ENCODE assay signal across 8 mouse cellular contexts in the genomic region with DNA sequence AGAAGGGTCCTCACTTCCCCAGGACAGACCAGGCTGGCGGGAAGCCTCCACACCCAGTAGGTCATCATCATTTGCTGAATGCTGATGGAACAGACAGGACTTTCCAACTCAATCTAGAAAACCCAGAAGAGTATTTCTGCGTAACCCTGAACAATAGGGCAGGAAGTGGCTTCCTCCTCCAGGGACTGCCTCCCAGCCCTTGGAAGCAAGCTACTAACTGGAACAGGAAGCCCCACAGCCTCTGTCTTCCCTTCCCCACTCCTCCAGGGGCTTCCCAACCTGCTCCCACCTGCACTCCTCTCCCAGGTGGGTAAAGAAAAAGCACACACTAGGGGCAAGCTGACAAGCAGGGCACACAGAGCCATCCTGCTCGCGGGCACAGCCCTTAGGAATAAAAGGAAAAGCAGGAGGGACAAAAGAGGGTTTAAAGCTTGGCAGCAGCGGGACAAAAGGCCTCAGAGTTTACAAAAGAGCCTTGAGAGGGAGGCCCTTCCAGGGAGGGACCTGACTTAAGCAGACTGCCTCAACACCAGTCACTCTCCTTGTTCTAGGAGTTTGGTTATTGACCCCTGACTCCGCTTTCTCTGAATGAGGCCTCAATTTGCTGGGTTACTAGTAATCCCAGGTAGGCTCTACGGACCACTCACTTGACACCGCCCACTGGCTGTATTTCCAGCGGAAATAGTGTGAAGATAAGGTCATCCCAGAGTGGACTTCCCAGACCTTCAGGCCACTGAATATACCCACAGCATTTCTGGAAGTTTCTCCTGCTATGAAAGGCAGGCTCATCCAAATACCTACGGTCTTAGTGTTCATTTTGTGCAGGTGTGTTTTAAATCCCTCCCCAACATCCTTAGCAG. TPM values are rescaled to one million over a fixed set of nuclear protein-coding genes. Genes with fewer than 3 reads are reported as not detected.
DNase-seq lines count a peak whose midpoint lies in the region; ATAC-seq and TF ChIP-seq lines count a peak whose summit lies in the region.

No protein-coding gene starts in this region.

- WGBS in spleen, adult 2 months: 77% methylated on average over 10 of the region's 10 CpGs
- 47% methylated on average over 10 of the region's 10 CpGs for WGBS in liver, embryonic 16.5 days (ENCODE audit: insufficient replicate concordance)
- WGBS in stomach, embryonic 14.5 days: 34% methylated on average over 10 of the region's 10 CpGs

- H3K36me3 ChIP-seq in spleen, adult 2 months (ENCODE audit: control insufficient read depth, insufficient read depth, low read length): no peaks in the 10 kb centered on the region
- no peaks in the 10 kb centered on the region for H3K36me3 ChIP-seq in liver, embryonic 16.5 days (ENCODE audit: control insufficient read depth, insufficient read depth)
- H3K36me3 ChIP-seq in stomach, embryonic 14.5 days (ENCODE audit: control insufficient read depth, insufficient read depth, low read length): peaks cover 1% of the 10 kb centered on the region; the same call in 1 of the 2 replicates

- no peak for DNase-seq in spleen, adult 2 months (ENCODE audit: low read depth in 1 of 2, low spot score in 2 of 2)
- DNase-seq in spleen, postnatal 4 days (ENCODE audit: low spot score in 2 of 2): no peak
- peak; percentile 35 to 55 for DNase-seq in heart, postnatal 36 days
- DNase-seq in ovary, postnatal 36 days (ENCODE audit: low spot score): no peak
- DNase-seq in thymus, adult 18-20 months: no peak
- no peak for DNase-seq in thymus, postnatal 25 days

- no peaks in the 10 kb centered on the region for H3K9me3 ChIP-seq in liver, embryonic 16.5 days (replicated peaks; ENCODE audit: control insufficient read depth, low read length)
- H3K9me3 ChIP-seq in stomach, embryonic 14.5 days (ENCODE audit: control insufficient read depth, low read depth, low read length): no peaks in the 10 kb centered on the region

- no peak for TF ChIP-seq CTCF in spleen, adult 2 months (IDR thresholded peaks at IDR 0.05; ENCODE audit: extremely low read depth, insufficient read depth, insufficient read length, insufficient replicate concordance)

- H3K4me1 ChIP-seq in spleen, adult 2 months (ENCODE audit: control insufficient read depth, insufficient read depth, insufficient read length): peaks cover 4% of the 10 kb centered on the region; the same call in 1 of the 2 replicates
- H3K4me1 ChIP-seq in liver, embryonic 16.5 days (ENCODE audit: control insufficient read depth, low read depth, low read length): peaks cover 16% of the 10 kb centered on the region
- peaks cover 27% of the 10 kb centered on the region for H3K4me1 ChIP-seq in stomach, embryonic 14.5 days (ENCODE audit: control insufficient read depth, insufficient read depth, low read length)

- no peak for ATAC-seq in liver, embryonic 16.5 days (ENCODE audit: low read depth)
- ATAC-seq in stomach, embryonic 14.5 days (ENCODE audit: insufficient number of reproducible peaks, insufficient read depth, low FRiP score, low read depth): no peak

- no peak overlapping the region for H3K9ac ChIP-seq in liver, embryonic 16.5 days (ENCODE audit: low read depth, low read length)
- 0 out of 2 replicates have a peak overlapping the region, but pooled peaks have one; percentile 18 for H3K9ac ChIP-seq in stomach, embryonic 14.5 days (replicated peaks; ENCODE audit: low read depth, low read length)

- H3K27ac ChIP-seq in spleen, adult 2 months (ENCODE audit: insufficient read depth, low read length): peak overlapping the region; percentile 45; the same call in 1 of the 2 replicates
- H3K27ac ChIP-seq in liver, embryonic 16.5 days (ENCODE audit: low read length): 0 out of 2 replicates have a peak overlapping the region, but pooled peaks have one; percentile 37
- H3K27ac ChIP-seq in stomach, embryonic 14.5 days (ENCODE audit: low read length): peak overlapping the region; percentile 94

- no peak overlapping the region for H3K4me3 ChIP-seq in spleen, adult 2 months (ENCODE audit: extremely low read depth, insufficient read depth, insufficient read length)
- no peak overlapping the region for H3K4me3 ChIP-seq in liver, embryonic 16.5 days (ENCODE audit: low read depth, low read length)
- no peak overlapping the region for H3K4me3 ChIP-seq in stomach, embryonic 14.5 days (ENCODE audit: low read depth, low read length)

- H3K4me2 ChIP-seq in liver, embryonic 16.5 days (ENCODE audit: low read depth, low read length): no peak overlapping the region
- no peak overlapping the region; the same call in 1 of the 2 replicates for H3K4me2 ChIP-seq in stomach, embryonic 14.5 days (replicated peaks; ENCODE audit: low read depth, low read length)

- no peaks in the 10 kb centered on the region for H3K27me3 ChIP-seq in spleen, adult 2 months (ENCODE audit: control insufficient read depth, insufficient read depth, low read length)
- H3K27me3 ChIP-seq in liver, embryonic 16.5 days (ENCODE audit: control insufficient read depth, insufficient read depth, low read depth, low read length): no peaks in the 10 kb centered on the region
- no peaks in the 10 kb centered on the region for H3K27me3 ChIP-seq in stomach, embryonic 14.5 days (ENCODE audit: control insufficient read depth, insufficient read depth, low read length)

- intact Hi-C loops in heart, postnatal 36 days (cut with DNase I): loop anchor here (5.0 kb wide), 1 partner anchor 141 kb away; a partner anchor contains a TSS

- no peak for TF ChIP-seq POLR2A in spleen, adult 2 months (IDR thresholded peaks at IDR 0.05; ENCODE audit: low read depth, low read length)

RNA-seq across cellular contexts. Expression of a gene that starts 1.6 kb away (rescaled TPM):
- 8.4 and 12.7 TPM in 2 replicates for polyA plus RNA-seq in spleen, adult 2 months (2012; rRNA removed)
- 10 to 100 TPM; 37.4 to 57.1 TPM for total RNA-seq in heart, postnatal 36 days (2021)
- 2.8 and 3.5 TPM in 2 replicates for polyA plus RNA-seq in liver, embryonic 16.5 days (2015; fragmentation: Nextera tagmentation; extraction: Ambion mirVana)
- polyA plus RNA-seq in stomach, embryonic 14.5 days (2014; fragmentation: Nextera tagmentation; extraction: Ambion mirVana): 24.7 and 25.1 TPM in 2 replicates

RNA-seq across cellular contexts. Expression of a gene that starts 27.9 kb away (rescaled TPM):
- 7.9 and 8.2 TPM in 2 replicates for polyA plus RNA-seq in spleen, adult 2 months (2012; rRNA removed)
- total RNA-seq in heart, postnatal 36 days (2021): 10 to 100 TPM; 37.6 to 43.2 TPM
- polyA plus RNA-seq in liver, embryonic 16.5 days (2015; fragmentation: Nextera tagmentation; extraction: Ambion mirVana): 44.3 and 47.2 TPM in 2 replicates
- 157 and 164 TPM in 2 replicates for polyA plus RNA-seq in stomach, embryonic 14.5 days (2014; fragmentation: Nextera tagmentation; extraction: Ambion mirVana)

RNA-seq across cellular contexts. Expression of a gene that starts 35.3 kb away (rescaled TPM):
- polyA plus RNA-seq in spleen, adult 2 months (2012; rRNA removed): 0.88 and 1.4 TPM in 2 replicates
- 100 to 1,000 TPM; 121 to 126 TPM for total RNA-seq in heart, postnatal 36 days (2021)
- 25.3 and 29.8 TPM in 2 replicates for polyA plus RNA-seq in liver, embryonic 16.5 days (2015; fragmentation: Nextera tagmentation; extraction: Ambion mirVana)
- polyA plus RNA-seq in stomach, embryonic 14.5 days (2014; fragmentation: Nextera tagmentation; extraction: Ambion mirVana): 19.7 and 19.8 TPM in 2 replicates

Comparison
In these comparisons a context has a peak if more than half of its experiments do, and no peak if none do; other contexts are left out.
1. DNase-seq: peak in heart, postnatal 36 days (2 of 2); none in spleen, adult 2 months (0 of 2), spleen, postnatal 4 days (0 of 2), ovary, postnatal 36 days (single experiment), thymus, adult 18-20 months (0 of 2) and thymus, postnatal 25 days (single experiment).
2. H3K27ac ChIP-seq: peak in every context shown above with its lines; median percentile 94 in stomach, embryonic 14.5 days; 45 in spleen, adult 2 months; 37 in liver, embryonic 16.5 days.